Mouse (Mus musculus) heart, postnatal 36 days (tissue): ENCODE results near the gene Nynrin. TPM values are rescaled to one million over a fixed set of nuclear protein-coding genes. Genes with fewer than 3 reads are reported as not detected.

ENCODE experiments used
- DNase-seq, 2 experiments: peaks; one replicate each; pipeline ENCODE4 v3.0.0; 2021 to 2022
- intact Hi-C: fragments of 180-260 bp; cut with DNase I; formaldehyde crosslinking; loops from one replicate; pipeline ENCODE4 v1.15.1; 2025
- total RNA-seq, 2 experiments: library from RNA; stranded (reverse); gene quantifications; 2 replicates each; pipeline ENCODE4 v1.2.3; 2021

The Nynrin gene
- total RNA-seq, 2 experiments from 2014 or later, result 9.5 to 10.5 TPM

DNA sequence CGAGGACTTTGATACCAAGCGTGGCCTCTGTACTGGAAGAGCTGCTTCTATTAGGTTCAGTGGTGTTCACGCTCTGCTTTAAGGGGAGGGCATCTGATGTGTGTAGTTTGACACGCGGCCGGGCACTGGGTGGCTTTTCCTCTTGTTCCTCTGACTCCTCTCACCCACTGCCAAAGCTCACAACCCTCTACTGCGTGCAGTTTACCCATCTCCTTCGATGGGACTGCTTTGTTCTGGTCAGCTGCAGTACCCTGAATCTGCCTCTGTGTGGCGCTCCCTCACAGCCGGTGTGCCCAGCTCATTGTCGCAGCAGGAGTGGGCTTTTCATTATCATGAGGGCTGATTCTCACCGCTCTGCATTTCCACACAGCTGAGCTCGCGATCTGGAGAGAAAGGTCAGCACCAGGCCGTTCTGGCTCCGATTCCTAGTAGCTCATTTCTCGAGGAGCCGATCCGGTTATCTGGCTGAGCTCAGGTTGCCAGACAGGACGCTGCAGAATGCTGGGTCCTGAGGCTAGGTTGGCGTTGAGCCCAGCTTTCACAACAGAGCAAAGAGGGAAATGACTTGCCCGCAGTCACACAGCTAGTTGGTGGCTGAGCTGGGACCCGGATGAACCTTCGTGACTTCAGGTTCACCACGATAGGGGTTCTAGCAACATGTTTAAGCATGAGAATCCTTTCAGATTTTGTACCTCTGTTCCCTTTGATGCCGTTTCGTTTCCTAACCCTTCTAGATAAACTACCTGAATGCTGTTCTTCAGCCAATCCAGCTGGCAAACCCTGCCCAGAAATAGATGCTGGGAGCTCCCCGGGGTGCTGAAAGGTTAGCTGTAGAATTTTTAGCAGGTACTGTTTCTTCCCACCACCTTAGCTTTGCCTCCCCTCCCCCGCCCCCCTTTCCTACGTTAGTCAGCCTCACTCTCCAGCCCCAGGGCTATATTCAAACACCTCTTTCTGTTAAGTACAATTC is 20.2 kb downstream of the Nynrin start:
- peak; percentile 80 to 81 for DNase-seq
- intact Hi-C loops, result loop anchor here (1.0 kb wide), 1 partner anchor 44 kb away; no protein-coding TSS in a partner anchor

- no peak for DNase-seq
- intact Hi-C loops, result no loop called here
Measured at GRCm38 (mm10) chr14:55877469-55878315, 23.9 kb downstream of the Nynrin start.

DNA sequence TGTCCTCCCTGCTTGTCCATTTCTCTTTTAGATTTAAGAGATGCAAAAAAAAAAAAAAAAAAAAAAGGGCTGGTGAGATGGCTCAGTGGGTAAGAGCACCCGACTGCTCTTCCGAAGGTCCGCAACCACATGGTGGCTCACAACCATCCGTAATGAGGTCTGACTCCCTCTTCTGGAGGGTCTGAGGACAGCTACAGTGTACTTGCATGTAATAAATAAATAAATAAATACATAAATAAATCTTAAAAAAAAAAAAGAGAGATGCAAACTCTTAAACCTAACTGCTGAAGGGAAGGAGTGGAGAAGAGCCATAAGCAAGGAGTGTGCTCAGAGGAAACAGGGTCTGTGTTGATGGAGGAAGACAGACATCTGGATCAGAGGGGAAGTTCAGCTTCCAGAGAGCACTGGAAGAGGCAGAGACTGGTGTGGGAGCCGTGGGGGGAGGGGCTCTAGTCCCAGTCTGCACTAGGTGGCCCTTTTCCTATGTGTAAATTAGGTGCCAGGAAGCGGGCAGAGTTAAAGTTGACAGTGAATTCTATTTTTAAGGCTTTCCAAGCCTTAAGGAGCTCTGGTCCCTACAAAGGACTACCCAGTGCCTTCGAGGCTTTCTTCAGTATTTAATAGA is 24.6 kb downstream of the Nynrin start:
- intact Hi-C loops, result no loop called here
- no peak for DNase-seq

DNA sequence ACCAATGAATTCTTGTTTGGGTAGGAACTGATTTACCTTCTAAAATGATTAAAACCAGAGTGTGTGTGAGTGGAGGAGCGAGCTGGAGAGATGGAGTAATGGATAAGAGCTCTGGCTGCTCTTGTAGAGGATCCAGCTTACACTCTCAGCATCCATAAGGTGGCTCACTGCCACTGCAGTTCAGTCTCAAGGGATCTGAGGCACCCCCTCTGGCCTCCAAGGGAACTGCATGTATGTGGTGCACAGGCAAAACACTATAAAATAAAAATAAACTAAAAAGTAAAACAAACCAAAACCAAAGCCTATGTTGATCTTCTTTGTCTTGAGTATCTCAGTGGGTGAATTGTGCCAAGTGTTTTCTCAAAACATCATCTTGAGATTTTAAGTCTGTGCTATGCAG is 25.8 kb downstream of the Nynrin start:
- DNase-seq, result peak; percentile 65 to 77
- intact Hi-C loops, result no loop called here

DNA sequence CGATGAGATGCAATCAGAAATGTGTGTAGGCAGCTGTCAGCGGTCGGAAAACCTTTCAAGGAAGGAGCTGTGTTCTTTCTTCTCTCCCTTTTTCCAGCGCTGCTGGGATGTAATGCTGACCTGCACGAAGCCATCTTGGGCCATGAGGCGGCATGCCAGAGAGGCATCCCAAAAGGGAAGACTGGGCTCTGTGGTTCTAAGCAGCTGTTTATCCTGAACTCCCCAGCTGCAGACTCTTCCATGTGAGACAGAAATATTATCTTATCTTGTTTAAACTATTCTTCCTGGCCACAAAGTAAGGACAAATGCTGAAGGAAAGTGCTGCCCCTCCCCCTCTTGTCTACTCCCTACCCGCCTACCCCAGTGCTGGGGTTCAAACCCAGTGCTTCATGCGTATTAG is 27.2 kb downstream of the Nynrin start:
- intact Hi-C loops, result no loop called here

GRCm38 (mm10) chr14:55882171-55882641 is 28.4 kb downstream of the Nynrin start:
- no peak for DNase-seq
- intact Hi-C loops, result no loop called here

More for the DNA sequence above, 27.2 kb downstream of the Nynrin start:
- no peak for DNase-seq

- DNase-seq, result no peak
- intact Hi-C loops, result no loop called here
Measured at GRCm38 (mm10) chr14:55883149-55883661, 29.4 kb downstream of the Nynrin start.

GRCm38 (mm10) chr14:55883663-55884062 is 29.9 kb downstream of the Nynrin start:
- intact Hi-C loops, result loop anchor here (2.0 kb wide), 2 partner anchors 15 to 29 kb away; partner anchors contain the start of gene Nynrin

GRCm38 (mm10) chr14:55884166-55884565 is 30.4 kb downstream of the Nynrin start, which contains the start of gene Cbln3:
TSS of gene Cbln3 (minus strand) at chr14:55884392.
- DNase-seq, result peak; percentile 64 to 67
- intact Hi-C loops, result loop anchor here (2.0 kb wide), 2 partner anchors 15 to 29 kb away; partner anchors contain the start of gene Nynrin

More at GRCm38 (mm10) chr14:55883663-55884062, 29.9 kb downstream of the Nynrin start:
- no peak for DNase-seq

DNA sequence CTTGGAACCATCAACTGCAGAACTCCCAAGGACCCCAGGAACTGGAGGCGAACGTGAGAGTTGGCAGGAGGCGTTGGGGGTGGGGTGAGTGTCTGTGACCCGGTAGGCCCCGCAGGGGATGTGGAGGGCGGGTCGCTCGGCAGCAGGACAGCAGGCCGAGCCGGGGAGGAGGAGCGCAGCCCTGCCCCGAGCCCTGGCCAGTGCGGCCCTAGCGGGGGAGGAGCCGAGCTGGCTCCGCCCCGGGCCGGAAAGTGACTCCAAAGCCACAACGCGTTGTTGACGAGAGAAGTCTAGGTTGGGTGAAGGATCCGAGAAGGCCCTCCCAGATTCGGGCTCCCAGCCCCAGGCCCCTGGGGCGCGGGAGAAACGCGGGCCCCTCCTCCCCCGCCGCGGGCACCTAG is 30.9 kb downstream of the Nynrin start, which contains the start of gene Khnyn:
TSS of gene Khnyn (plus strand) at position 235 of the 401 bp plus-strand sequence.
- peak; percentile 90 to 93 for DNase-seq
- intact Hi-C loops, result loop anchor here (2.0 kb wide), 2 partner anchors 14 to 30 kb away; partner anchors contain the start of gene Nynrin

GRCm38 (mm10) chr14:55885114-55885790 is 31.4 kb downstream of the Nynrin start:
- DNase-seq, result peak; percentile 34 to 66
- intact Hi-C loops, result loop anchor here (2.0 kb wide), 2 partner anchors 14 to 30 kb away; partner anchors contain the start of gene Nynrin

DNA sequence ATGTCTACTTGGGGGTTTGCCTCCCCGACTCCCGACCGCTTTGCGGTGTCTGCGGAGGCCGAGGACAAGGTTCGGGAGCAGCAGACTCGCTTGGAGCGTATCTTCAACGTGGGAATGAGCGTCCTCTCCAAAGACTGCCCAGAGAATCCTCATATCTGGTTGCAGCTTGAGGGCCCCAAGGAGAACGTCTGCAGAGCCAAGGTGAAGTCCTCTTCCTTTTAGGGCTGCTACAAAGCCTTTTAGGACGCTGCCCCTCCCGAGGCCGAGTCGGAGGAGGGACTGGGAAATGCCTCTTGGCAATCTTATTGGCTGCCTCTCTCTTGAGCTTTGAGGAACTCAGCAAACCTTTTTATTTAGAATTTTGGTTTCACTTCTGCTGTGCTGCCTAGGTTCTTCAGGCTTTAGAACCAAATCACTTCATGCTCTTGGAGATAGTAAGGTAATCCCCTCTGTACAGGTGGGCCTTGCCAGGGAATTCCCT is 32.0 kb downstream of the Nynrin start:
- intact Hi-C loops, result loop anchor here (2.0 kb wide), 2 partner anchors 13 to 31 kb away; partner anchors contain the start of gene Nynrin
- DNase-seq, result peak in 1 of 2 experiments; percentile 61

- intact Hi-C loops, result no loop called here
- DNase-seq, result no peak
Measured at GRCm38 (mm10) chr14:55886571-55887382, 33.0 kb downstream of the Nynrin start.

GRCm38 (mm10) chr14:55897671-55898070 is 43.9 kb downstream of the Nynrin start:
- DNase-seq, result no peak
- intact Hi-C loops, result loop anchor here (2.0 to 10.0 kb wide), 2 partner anchors 13 to 273 kb away; partner anchors contain the start of genes Cbln3 and Khnyn

- intact Hi-C loops, result loop anchor here (2.0 to 10.0 kb wide), 2 partner anchors 14 to 274 kb away; partner anchors contain the start of genes Cbln3 and Khnyn
- no peak for DNase-seq
Measured at GRCm38 (mm10) chr14:55898947-55899346, 45.1 kb downstream of the Nynrin start.

GRCm38 (mm10) chr14:55899701-55900413 is 46.0 kb downstream of the Nynrin start, which contains the start of gene Sdr39u1:
TSS of gene Sdr39u1 (minus strand) at chr14:55900293.
- peak; percentile 71 to 78 for DNase-seq
- intact Hi-C loops, result loop anchor here (2.0 to 10.0 kb wide), 2 partner anchors 15 to 275 kb away; partner anchors contain the start of genes Cbln3 and Khnyn

DNA sequence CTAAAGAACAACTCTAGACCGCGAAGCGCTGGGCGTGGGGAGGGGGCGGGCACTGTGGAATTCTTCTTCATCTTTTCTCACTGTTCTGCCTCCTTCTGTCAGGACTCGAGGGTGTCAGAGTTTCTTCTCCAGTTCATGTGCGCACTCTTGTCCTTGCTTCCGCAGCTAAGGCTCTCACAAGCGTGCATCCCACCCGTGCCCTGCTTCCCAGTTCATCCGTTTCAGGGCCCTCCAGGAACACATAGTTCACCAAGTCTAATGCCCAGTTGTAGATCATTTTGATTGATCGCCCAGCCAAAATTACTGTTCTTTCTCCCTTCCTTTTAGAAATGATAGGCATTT is 46.6 kb downstream of the Nynrin start:
- intact Hi-C loops, result no loop called here
- no peak for DNase-seq
